Mouse (Mus musculus): ENCODE measurements around the gene Plekhj1.

DNA sequence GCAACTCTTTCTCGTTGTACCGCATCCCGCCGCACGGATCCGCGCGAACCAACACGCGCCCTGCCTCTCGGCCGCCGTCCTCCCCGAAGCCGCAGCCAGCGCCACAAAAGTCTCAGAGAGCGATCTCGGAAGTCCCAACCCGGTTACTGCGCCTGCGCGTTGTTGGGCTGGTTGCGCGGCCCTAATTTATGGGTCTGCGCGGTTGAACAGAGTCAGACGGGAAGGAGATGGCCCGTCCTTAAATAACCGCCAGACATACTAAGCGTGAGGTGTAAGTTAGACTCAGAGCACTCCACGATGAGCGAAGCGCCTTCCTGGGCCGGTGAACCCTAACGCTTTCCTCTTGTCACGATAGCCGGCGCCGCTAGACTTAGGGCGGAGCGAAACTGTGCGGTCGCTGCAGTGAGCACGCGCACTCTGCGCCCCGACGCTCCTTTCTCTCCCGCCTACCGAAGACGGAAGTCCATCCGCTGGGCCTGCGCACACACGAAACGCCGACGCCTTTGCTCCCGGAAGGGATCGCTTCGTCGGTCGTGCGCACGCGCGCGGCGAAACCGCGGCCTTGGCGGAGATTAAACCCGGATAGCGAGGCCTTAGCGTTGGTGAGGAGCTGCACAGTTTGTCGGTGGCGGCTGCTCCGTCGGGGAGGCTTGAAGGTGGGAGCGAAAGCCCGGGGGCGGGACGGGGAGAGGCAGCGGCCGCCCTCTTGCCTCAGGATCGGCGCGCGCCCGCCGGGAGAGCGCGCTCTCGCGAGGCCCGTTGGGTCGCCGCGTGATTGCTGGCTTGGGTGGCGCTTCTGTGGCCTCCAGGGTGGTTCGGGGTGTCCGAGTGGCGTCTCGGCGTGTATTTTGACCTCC, at the start of gene Plekhj1, which contains the start of gene Sf3a2:
- TF ChIP-seq GATA1 (IDR thresholded peaks at IDR 0.05; ENCODE audit: low read length) (no peak), TAL1 (IDR thresholded peaks at IDR 0.05; ENCODE audit: low read length) (no peak)

Measured in erythroblast, embryonic 14.5 days (primary cell).